Mouse (Mus musculus): Measurements from ENCODE around the gene Ces1e. TPM values are rescaled to one million over a fixed set of nuclear protein-coding genes. Genes with fewer than 3 reads are reported as not detected.
"Not testable (repeated sequence)": the region's sequence is repeated elsewhere in the genome, so short reads cannot be mapped to it uniquely, and the experiment has no call there.

The Ces1e gene
- polyA plus RNA-seq, 1 experiment from 2014 or later, result 0.66 TPM

GRCm38 (mm10) chr8:93228673-93229370 lies 597 bp downstream of the Ces1e start:
- peak; percentile 88 for ATAC-seq

GRCm38 (mm10) chr8:93226471-93226870 lies 2.9 kb downstream of the Ces1e start:
- not testable (repeated sequence) for H3K27ac ChIP-seq (ENCODE audit: low read depth, low read length); H3K27me3 ChIP-seq (replicated peaks; ENCODE audit: control insufficient read depth, insufficient read depth, low read length); H3K9me3 ChIP-seq (ENCODE audit: control insufficient read depth); H3K4me1 ChIP-seq (replicated peaks; ENCODE audit: control insufficient read depth, insufficient read depth, low read length); H3K4me2 ChIP-seq (replicated peaks; ENCODE audit: low read depth); ATAC-seq; H3K4me3 ChIP-seq (ENCODE audit: low read depth, low read length); H3K36me3 ChIP-seq (ENCODE audit: control insufficient read depth, insufficient read depth); H3K9ac ChIP-seq (ENCODE audit: low read depth, low read length)
- WGBS, result 76% methylated on average over 1 of the region's 1 CpGs

More at GRCm38 (mm10) chr8:93228673-93229370, 597 bp downstream of the Ces1e start:
- no peaks in the 10 kb centered on the region for H3K4me1 ChIP-seq (replicated peaks; ENCODE audit: control insufficient read depth, insufficient read depth, low read length)
- H3K36me3 ChIP-seq (ENCODE audit: control insufficient read depth, insufficient read depth), result no peaks in the 10 kb centered on the region
- no peak for TF ChIP-seq CTCF (IDR thresholded peaks at IDR 0.05; ENCODE audit: low read depth)
- H3K27ac ChIP-seq (ENCODE audit: low read depth, low read length), result peak overlapping the region; percentile 15; the same call in 1 of the 2 replicates
- H3K4me2 ChIP-seq (replicated peaks; ENCODE audit: low read depth), result peak overlapping the region; percentile 49
- no peaks in the 10 kb centered on the region for H3K9me3 ChIP-seq (ENCODE audit: control insufficient read depth)
- H3K9ac ChIP-seq (ENCODE audit: low read depth, low read length), result no peak overlapping the region
- H3K27me3 ChIP-seq (replicated peaks; ENCODE audit: control insufficient read depth, insufficient read depth, low read length), result no peaks in the 10 kb centered on the region
- no peak overlapping the region for H3K4me3 ChIP-seq (ENCODE audit: low read depth, low read length)
- WGBS, result 46% methylated on average over 11 of the region's 11 CpGs

- 87% methylated on average over 3 of the region's 3 CpGs for WGBS
These were observed 7.5 kb downstream of the Ces1e start for GRCm38 (mm10) chr8:93221896-93222295.

GRCm38 (mm10) chr8:93217867-93218266 lies 11.6 kb downstream of the Ces1e start:
- H3K4me1 ChIP-seq (replicated peaks; ENCODE audit: control insufficient read depth, insufficient read depth, low read length), result no peaks in the 10 kb centered on the region
- H3K36me3 ChIP-seq (ENCODE audit: control insufficient read depth, insufficient read depth), result no peaks in the 10 kb centered on the region
- 32% methylated on average over 4 of the region's 4 CpGs for WGBS
- no peak overlapping the region for H3K4me3 ChIP-seq (ENCODE audit: low read depth, low read length)
- H3K4me2 ChIP-seq (replicated peaks; ENCODE audit: low read depth), result no peak overlapping the region
- H3K9me3 ChIP-seq (ENCODE audit: control insufficient read depth), result no peaks in the 10 kb centered on the region
- H3K27ac ChIP-seq (ENCODE audit: low read depth, low read length), result no peak overlapping the region
- no peak for ATAC-seq
- no peak overlapping the region for H3K9ac ChIP-seq (ENCODE audit: low read depth, low read length)
- peak; percentile 72 for TF ChIP-seq CTCF (IDR thresholded peaks at IDR 0.05; ENCODE audit: low read depth)
- H3K27me3 ChIP-seq (replicated peaks; ENCODE audit: control insufficient read depth, insufficient read depth, low read length), result no peaks in the 10 kb centered on the region

More at GRCm38 (mm10) chr8:93221896-93222295, 7.5 kb downstream of the Ces1e start:
- H3K4me2 ChIP-seq (replicated peaks; ENCODE audit: low read depth), result no peak overlapping the region
- no peak for ATAC-seq
- H3K27me3 ChIP-seq (replicated peaks; ENCODE audit: control insufficient read depth, insufficient read depth, low read length), result no peaks in the 10 kb centered on the region
- H3K27ac ChIP-seq (ENCODE audit: low read depth, low read length), result no peak overlapping the region
- H3K9me3 ChIP-seq (ENCODE audit: control insufficient read depth), result no peaks in the 10 kb centered on the region
- no peak overlapping the region for H3K4me3 ChIP-seq (ENCODE audit: low read depth, low read length)
- no peaks in the 10 kb centered on the region for H3K4me1 ChIP-seq (replicated peaks; ENCODE audit: control insufficient read depth, insufficient read depth, low read length)
- H3K9ac ChIP-seq (ENCODE audit: low read depth, low read length), result no peak overlapping the region
- no peaks in the 10 kb centered on the region for H3K36me3 ChIP-seq (ENCODE audit: control insufficient read depth, insufficient read depth)
- no peak for TF ChIP-seq CTCF (IDR thresholded peaks at IDR 0.05; ENCODE audit: low read depth)

GRCm38 (mm10) chr8:93217375-93217774 lies 12.0 kb downstream of the Ces1e start:
- Histone ChIP-seq H3K4me3 (ENCODE audit: low read depth, low read length) (no peak overlapping the region), H3K36me3 (ENCODE audit: control insufficient read depth, insufficient read depth) (no peaks in the 10 kb centered on the region), H3K27me3 (replicated peaks; ENCODE audit: control insufficient read depth, insufficient read depth, low read length) (no peaks in the 10 kb centered on the region), H3K4me2 (replicated peaks; ENCODE audit: low read depth) (no peak overlapping the region), H3K27ac (ENCODE audit: low read depth, low read length) (no peak overlapping the region), H3K4me1 (replicated peaks; ENCODE audit: control insufficient read depth, insufficient read depth, low read length) (no peaks in the 10 kb centered on the region), H3K9me3 (ENCODE audit: control insufficient read depth) (no peaks in the 10 kb centered on the region), H3K9ac (ENCODE audit: low read depth, low read length) (no peak overlapping the region)
- no peak for TF ChIP-seq CTCF (IDR thresholded peaks at IDR 0.05; ENCODE audit: low read depth)
- ATAC-seq, result no peak
- 29% methylated on average over 1 of the region's 1 CpGs for WGBS

- H3K4me2 ChIP-seq (replicated peaks; ENCODE audit: low read depth), result no peak overlapping the region
These were observed 18.3 kb downstream of the Ces1e start for GRCm38 (mm10) chr8:93211091-93211490.

GRCm38 (mm10) chr8:93199146-93199545 lies 30.3 kb downstream of the Ces1e start:
- not testable (repeated sequence) for H3K4me2 ChIP-seq (replicated peaks; ENCODE audit: low read depth); H3K9ac ChIP-seq (ENCODE audit: low read depth, low read length); H3K27me3 ChIP-seq (replicated peaks; ENCODE audit: control insufficient read depth, insufficient read depth, low read length); H3K9me3 ChIP-seq (ENCODE audit: control insufficient read depth); H3K4me3 ChIP-seq (ENCODE audit: low read depth, low read length); H3K36me3 ChIP-seq (ENCODE audit: control insufficient read depth, insufficient read depth); H3K27ac ChIP-seq (ENCODE audit: low read depth, low read length); ATAC-seq; H3K4me1 ChIP-seq (replicated peaks; ENCODE audit: control insufficient read depth, insufficient read depth, low read length)
- 60% methylated on average over 7 of the region's 7 CpGs for WGBS

More at GRCm38 (mm10) chr8:93211091-93211490, 18.3 kb downstream of the Ces1e start:
- Histone ChIP-seq H3K27me3 (replicated peaks; ENCODE audit: control insufficient read depth, insufficient read depth, low read length) (no peaks in the 10 kb centered on the region), H3K4me3 (ENCODE audit: low read depth, low read length) (no peak overlapping the region), H3K9me3 (ENCODE audit: control insufficient read depth) (no peaks in the 10 kb centered on the region), H3K9ac (ENCODE audit: low read depth, low read length) (no peak overlapping the region), H3K27ac (ENCODE audit: low read depth, low read length) (no peak overlapping the region), H3K36me3 (ENCODE audit: control insufficient read depth, insufficient read depth) (no peaks in the 10 kb centered on the region), H3K4me1 (replicated peaks; ENCODE audit: control insufficient read depth, insufficient read depth, low read length) (no peaks in the 10 kb centered on the region)
- no peak for TF ChIP-seq CTCF (IDR thresholded peaks at IDR 0.05; ENCODE audit: low read depth)
- no peak for ATAC-seq

All from intestine, postnatal 0 days (tissue).